12 mouse cellular contexts compared by ENCODE assay signal in the genomic region with DNA sequence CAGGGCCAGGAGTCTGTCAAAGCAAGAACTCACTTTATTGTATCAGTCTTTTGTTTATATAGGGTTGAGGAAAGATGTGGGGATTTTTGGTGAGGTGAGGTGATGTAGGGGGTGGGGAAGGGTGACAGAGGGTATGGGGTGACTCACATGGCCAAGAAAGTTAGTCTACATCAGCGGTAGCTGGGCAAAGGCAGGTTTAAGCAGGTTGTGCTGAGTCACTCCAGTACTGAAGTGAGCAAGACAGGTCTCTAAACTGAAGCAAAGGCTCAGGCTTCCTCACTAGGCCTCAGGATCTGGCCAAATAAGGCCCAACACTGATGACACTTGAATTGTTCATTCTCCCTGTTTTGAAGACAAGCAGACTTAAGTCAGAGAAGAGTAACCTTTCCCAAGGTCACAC.
"Had no signal": no experiment of that assay in that cellular context is flagged by ENCODE, and none has a peak within 500 bp of the region (broad histone marks: within the 10 kb centered on the region; RNA-seq: fewer than 3 reads in every experiment).

No protein-coding gene starts in this region.

- H3K9ac ChIP-seq: kidney, embryonic 15.5 days; limb, embryonic 13.5 days; liver, embryonic 14.5 days; neural tube, embryonic 12.5 days had no signal

- H3K27ac ChIP-seq: kidney, embryonic 15.5 days; limb, embryonic 13.5 days; liver, embryonic 14.5 days; neural tube, embryonic 12.5 days had no signal

- DNase-seq: kidney, adult 2 months; kidney, postnatal 14 days; left cerebral cortex, postnatal 4 days; lung, adult 18-20 months; midbrain, embryonic 14.5 days; retina, postnatal 1 day; right cerebral cortex, postnatal 25 days had no signal

- H3K4me1 ChIP-seq: kidney, embryonic 15.5 days; limb, embryonic 13.5 days; neural tube, embryonic 12.5 days had no signal

- H3K9me3 ChIP-seq: kidney, embryonic 15.5 days; limb, embryonic 13.5 days; neural tube, embryonic 12.5 days had no signal

- H3K27me3 ChIP-seq: kidney, embryonic 15.5 days; limb, embryonic 13.5 days; neural tube, embryonic 12.5 days had no signal

- H3K36me3 ChIP-seq: kidney, embryonic 15.5 days had no signal

- H3K4me3 ChIP-seq: kidney, embryonic 15.5 days; limb, embryonic 13.5 days; myocyte; neural tube, embryonic 12.5 days had no signal
